Mouse (Mus musculus): Measurements from ENCODE around the gene Slc12a3.

- TF ChIP-seq CTCF (IDR thresholded peaks at IDR 0.05; ENCODE audit: low read depth, low read length): no peak
- no peak for TF ChIP-seq GATA1 (IDR thresholded peaks at IDR 0.05; ENCODE audit: borderline replicate concordance, low read length)
- no peak for TF ChIP-seq TAL1 (conservative IDR thresholded peaks at IDR 0.05; ENCODE audit: low read depth, low read length)
- no peak for TF ChIP-seq POLR2AphosphoS5 (IDR thresholded peaks at IDR 0.05; ENCODE audit: insufficient replicate concordance, low read depth, low read length)
Measured at GRCm38 (mm10) chr8:94376176-94376575, 47.2 kb downstream of the Slc12a3 start.

Data from G1E (cell line).